Mouse (Mus musculus): ENCODE results near the gene Fbxo9.
A peak's percentile ranks its signal among the peaks of the same experiment; 100 is the strongest.
"Not testable (repeated sequence)": the region's sequence is repeated elsewhere in the genome, so short reads cannot be mapped to it uniquely, and the experiment has no call there.

Fbxo9 gene

GRCm38 (mm10) chr9:78107912-78108795, 711 bp downstream of the Fbxo9 start:
- peak; percentile 68 to 78 for DNase-seq (ENCODE audit: low spot score in 2 of 2)

- DNase-seq (ENCODE audit: low spot score in 2 of 2): no peak
Measured at GRCm38 (mm10) chr9:78107582-78107911, 1.3 kb downstream of the Fbxo9 start.

- no peak for DNase-seq (ENCODE audit: low spot score in 2 of 2)
Measured at GRCm38 (mm10) chr9:78106821-78107220, 2.0 kb downstream of the Fbxo9 start.

- DNase-seq (ENCODE audit: low spot score in 2 of 2): no peak
Measured at GRCm38 (mm10) chr9:78105501-78105932, 3.3 kb downstream of the Fbxo9 start.

- DNase-seq (ENCODE audit: low spot score in 2 of 2): peak in 1 of 2 experiments; percentile 36
Measured at GRCm38 (mm10) chr9:78104973-78105372, 3.9 kb downstream of the Fbxo9 start.

- no peak for DNase-seq (ENCODE audit: low spot score in 2 of 2)
Measured at GRCm38 (mm10) chr9:78103965-78104560, 4.8 kb downstream of the Fbxo9 start.

- DNase-seq (ENCODE audit: low spot score in 2 of 2): no peak
Measured at GRCm38 (mm10) chr9:78101431-78101830, 7.4 kb downstream of the Fbxo9 start.

GRCm38 (mm10) chr9:78100956-78101355, 7.9 kb downstream of the Fbxo9 start:
- no peak for DNase-seq (ENCODE audit: low spot score in 2 of 2)

- no peak for DNase-seq (ENCODE audit: low spot score in 2 of 2)
Measured at GRCm38 (mm10) chr9:78096376-78096775, 12.5 kb downstream of the Fbxo9 start.

- no peak for DNase-seq (ENCODE audit: low spot score in 2 of 2)
Measured at GRCm38 (mm10) chr9:78095686-78096085, 13.2 kb downstream of the Fbxo9 start.

- DNase-seq (ENCODE audit: low spot score in 2 of 2): no peak
Measured at GRCm38 (mm10) chr9:78090596-78090995, 18.3 kb downstream of the Fbxo9 start.

- DNase-seq (ENCODE audit: low spot score in 2 of 2): no peak
Measured at GRCm38 (mm10) chr9:78089906-78090305, 19.0 kb downstream of the Fbxo9 start.

- DNase-seq (ENCODE audit: low spot score in 2 of 2): no peak
Measured at GRCm38 (mm10) chr9:78088971-78089370, 19.9 kb downstream of the Fbxo9 start.

- no peak for DNase-seq (ENCODE audit: low spot score in 2 of 2)
Measured at GRCm38 (mm10) chr9:78088521-78088920, 20.3 kb downstream of the Fbxo9 start.

- DNase-seq (ENCODE audit: low spot score in 2 of 2): no peak
Measured at GRCm38 (mm10) chr9:78087751-78088150, 21.1 kb downstream of the Fbxo9 start.

GRCm38 (mm10) chr9:78085722-78086287, 23.1 kb downstream of the Fbxo9 start:
- no peak for DNase-seq (ENCODE audit: low spot score in 2 of 2)

- no peak for DNase-seq (ENCODE audit: low spot score in 2 of 2)
Measured at GRCm38 (mm10) chr9:78084341-78084740, 24.5 kb downstream of the Fbxo9 start.

- DNase-seq (ENCODE audit: low spot score in 2 of 2): no peak
Measured at GRCm38 (mm10) chr9:78081835-78082234, 27.0 kb downstream of the Fbxo9 start.

- DNase-seq (ENCODE audit: low spot score in 2 of 2): no peak
Measured at GRCm38 (mm10) chr9:78078240-78078639, 30.6 kb downstream of the Fbxo9 start.

GRCm38 (mm10) chr9:78075256-78075655, 33.6 kb downstream of the Fbxo9 start:
- no peak for DNase-seq (ENCODE audit: low spot score in 2 of 2)

- no peak for DNase-seq (ENCODE audit: low spot score in 2 of 2)
Measured at GRCm38 (mm10) chr9:78073713-78074340, 35.0 kb downstream of the Fbxo9 start.

GRCm38 (mm10) chr9:78073291-78073690, 35.6 kb downstream of the Fbxo9 start:
- DNase-seq (ENCODE audit: low spot score in 2 of 2): not testable (repeated sequence)
